Mouse (Mus musculus) neural tube, embryonic 12.5 days (tissue): Measurements from ENCODE around the gene Pi4ka. TPM values are rescaled to one million over a fixed set of nuclear protein-coding genes. Genes with fewer than 3 reads are reported as not detected.

ENCODE experiments used
- ATAC-seq: fragments of 200-750 bp; cut with Nextera tagmentation; 2 replicates; pipeline ENCODE4 v1.8.0; 2017; ENCODE audit warnings: low read depth, mild to moderate bottlenecking, moderate TSS enrichment, moderate library complexity; ENCODE audit not compliant: low FRiP score
- H3K27ac ChIP-seq: fragments of 300-500 bp; sonication (generic); 2 replicates; pipeline ENCODE4 v1.5.1; 2016
- H3K27me3 ChIP-seq: fragments of 300-500 bp; sonication (generic); replicated peaks from 2 replicates; pipeline ENCODE4 v1.6.1; 2016; ENCODE audit warnings: mild to moderate bottlenecking
- H3K36me3 ChIP-seq: fragments of 300-500 bp; sonication (generic); 2 replicates; pipeline ENCODE4 v1.6.1; 2016; ENCODE audit warnings: mild to moderate bottlenecking
- H3K4me1 ChIP-seq: fragments of 300-500 bp; sonication (generic); 2 replicates; pipeline ENCODE4 v1.6.1; 2016
- H3K4me2 ChIP-seq: fragments of 300-500 bp; sonication (generic); replicated peaks from 2 replicates; pipeline ENCODE4 v1.6.1; 2016; ENCODE audit warnings: mild to moderate bottlenecking
- H3K4me3 ChIP-seq: fragments of 300-500 bp; sonication (generic); 2 replicates; pipeline ENCODE4 v1.5.1; 2016
- H3K9ac ChIP-seq: fragments of 300-500 bp; sonication (generic); 2 replicates; pipeline ENCODE4 v1.6.1; 2016; ENCODE audit warnings: mild to moderate bottlenecking
- H3K9me3 ChIP-seq: fragments of 300-500 bp; sonication (generic); 2 replicates; pipeline ENCODE4 v1.6.1; 2016; ENCODE audit warnings: mild to moderate bottlenecking
- WGBS: fragments of 180-500 bp; shearing (Covaris S2); methylation state at CpG from one replicate; pipeline ENCODE4 v1.1.7; 2016; 5-methylcytosine and 5-hydroxymethylcytosine counted together
- polyA plus RNA-seq: library from polyadenylated mRNA; unstranded; fragments of >200 nt; fragmentation: Nextera tagmentation; extraction: Ambion mirVana; gene quantifications from 2 replicates; pipeline ENCODE4 v1.2.1, GENCODE M21; 2016

The Pi4ka gene
- polyA plus RNA-seq, 1 experiment from 2014 or later, result 61.8 TPM

DNA sequence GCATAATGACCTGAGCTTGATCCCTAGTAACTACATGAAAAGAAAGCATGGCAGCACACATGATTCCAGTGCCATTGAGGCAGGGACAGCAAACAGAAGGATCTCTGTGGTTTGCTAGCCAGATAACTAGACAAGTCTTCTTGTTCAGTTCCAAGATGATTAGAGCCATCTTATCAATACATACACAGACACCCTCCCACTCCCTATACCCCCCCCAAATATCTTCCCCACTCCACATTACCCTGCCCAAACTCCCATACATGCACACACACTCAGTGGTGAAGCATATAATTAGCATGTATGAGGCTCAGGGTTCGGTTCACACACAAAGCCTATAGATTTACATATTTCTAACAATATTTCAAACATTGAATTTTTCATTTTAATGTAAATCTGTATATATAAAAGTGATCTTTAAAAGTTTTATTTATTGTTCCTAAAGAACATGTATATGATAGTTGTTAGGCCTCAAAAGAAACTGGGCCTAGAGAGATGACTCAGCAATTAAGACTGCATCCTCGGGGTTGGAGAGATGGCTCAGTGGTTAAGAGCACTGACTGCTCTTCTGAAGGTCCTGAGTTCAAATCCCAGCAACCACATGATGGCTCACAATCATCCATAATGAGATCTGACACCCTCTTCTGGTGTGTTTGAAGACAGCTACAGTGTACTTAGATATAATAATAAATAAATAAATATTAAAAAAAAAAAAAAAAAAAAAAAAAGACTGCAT, 22.4 kb downstream of the Pi4ka start:
- Histone ChIP-seq H3K4me1 (no peaks in the 10 kb centered on the region), H3K9ac (no peak overlapping the region), H3K4me2 (no peak overlapping the region), H3K27ac (no peak overlapping the region), H3K36me3 (peaks cover 25% of the 10 kb centered on the region), H3K27me3 (no peaks in the 10 kb centered on the region), H3K4me3 (no peak overlapping the region), H3K9me3 (no peaks in the 10 kb centered on the region)
- no peak for ATAC-seq
- WGBS, result 84% methylated on average over 2 of the region's 2 CpGs

DNA sequence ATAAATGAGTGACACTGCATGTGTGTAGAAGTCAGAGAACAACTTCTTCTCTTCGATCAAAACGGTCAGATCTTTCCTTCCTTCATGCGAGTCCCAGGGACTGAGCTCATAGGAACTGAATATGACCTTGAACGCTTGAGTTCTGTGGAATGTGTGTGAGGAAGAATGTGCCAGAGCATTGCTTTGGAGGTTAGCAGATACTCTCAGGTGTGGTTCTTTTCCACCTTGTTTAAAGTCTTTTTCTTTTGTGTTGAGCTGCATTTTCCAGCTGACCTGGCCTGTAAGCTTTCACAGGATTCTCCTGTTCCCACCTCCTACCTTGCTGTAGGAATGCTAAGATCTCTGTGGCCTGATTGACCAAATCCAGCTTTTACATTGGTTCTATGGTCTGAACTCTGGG, 23.8 kb downstream of the Pi4ka start:
- Histone ChIP-seq H3K27me3 (no peaks in the 10 kb centered on the region), H3K9ac (no peak overlapping the region), H3K4me3 (no peak overlapping the region), H3K4me2 (no peak overlapping the region), H3K36me3 (peaks cover 25% of the 10 kb centered on the region), H3K27ac (no peak overlapping the region), H3K9me3 (no peaks in the 10 kb centered on the region), H3K4me1 (no peaks in the 10 kb centered on the region)
- WGBS, result 98% methylated on average over 4 of the region's 4 CpGs
- ATAC-seq, result no peak

DNA sequence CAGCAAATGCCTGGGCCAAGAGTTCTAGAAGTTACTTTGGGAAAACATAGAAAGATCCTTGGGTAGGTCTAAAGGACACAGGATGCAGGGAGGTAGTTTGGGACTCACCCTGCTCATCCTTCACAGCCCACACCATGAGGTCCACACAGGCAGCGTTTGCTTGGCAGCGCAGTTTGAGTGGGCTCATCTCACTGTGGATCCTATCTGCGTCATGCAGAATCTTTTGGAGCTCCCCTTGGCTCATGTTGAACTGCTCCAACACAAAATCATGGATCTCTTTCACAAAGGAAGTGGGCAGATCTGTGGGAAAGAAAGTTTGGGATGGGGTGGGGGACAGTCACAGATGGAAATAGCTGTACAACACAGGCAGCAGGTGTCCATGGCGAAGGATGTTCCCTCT, 47.3 kb downstream of the Pi4ka start:
- Histone ChIP-seq H3K27ac (no peak overlapping the region), H3K36me3 (peaks cover 63% of the 10 kb centered on the region), H3K4me2 (no peak overlapping the region), H3K9me3 (no peaks in the 10 kb centered on the region), H3K4me3 (no peak overlapping the region), H3K9ac (no peak overlapping the region), H3K27me3 (no peaks in the 10 kb centered on the region), H3K4me1 (no peaks in the 10 kb centered on the region)
- WGBS, result 91% methylated on average over 4 of the region's 4 CpGs
- ATAC-seq, result no peak

DNA sequence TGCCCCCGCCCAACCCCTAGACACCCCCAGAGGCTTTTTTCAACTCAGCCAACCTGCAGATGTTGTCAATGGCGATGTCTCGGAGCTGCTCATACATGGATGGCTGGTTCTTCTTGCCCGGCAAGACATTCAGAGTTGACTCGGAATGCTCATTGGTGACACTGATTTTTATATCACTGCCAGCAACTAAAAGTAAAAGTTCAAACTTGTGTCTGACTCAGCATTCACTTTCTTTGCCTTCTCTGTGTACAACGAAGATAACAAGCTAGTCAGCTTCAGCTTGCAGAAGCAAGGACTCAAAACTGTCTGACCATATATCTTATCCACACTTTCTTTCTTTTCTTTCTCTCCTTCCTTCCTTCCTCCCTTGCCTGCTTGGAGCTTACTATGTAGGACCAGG, 50.1 kb downstream of the Pi4ka start:
- no peak overlapping the region for H3K4me2 ChIP-seq
- peaks cover 69% of the 10 kb centered on the region for H3K36me3 ChIP-seq
- no peaks in the 10 kb centered on the region for H3K4me1 ChIP-seq
- no peaks in the 10 kb centered on the region for H3K9me3 ChIP-seq
- no peak overlapping the region for H3K27ac ChIP-seq
- 90% methylated on average over 6 of the region's 6 CpGs for WGBS
- H3K4me3 ChIP-seq, result no peak overlapping the region
- no peak for ATAC-seq
- H3K9ac ChIP-seq, result no peak overlapping the region
- H3K27me3 ChIP-seq, result no peaks in the 10 kb centered on the region

DNA sequence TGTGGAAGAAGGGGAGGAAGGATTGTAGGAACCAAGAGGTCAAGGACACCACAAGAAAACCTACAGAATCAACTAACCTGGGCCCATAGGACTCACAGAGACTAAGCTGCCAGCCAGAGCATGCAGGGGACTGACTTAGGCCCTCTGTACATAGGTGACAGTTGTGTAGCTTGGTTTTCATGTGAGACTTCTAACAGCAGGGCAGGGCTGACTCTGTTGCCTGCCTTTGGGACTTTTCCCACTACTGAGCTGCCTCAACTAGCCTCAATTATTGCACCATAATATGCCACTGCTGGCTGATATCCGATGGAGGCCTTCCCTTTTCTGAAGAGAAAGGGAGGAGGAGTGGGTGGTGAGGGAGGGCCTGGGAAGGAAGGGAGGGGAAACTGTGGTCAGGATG, 59.3 kb downstream of the Pi4ka start:
- H3K27ac ChIP-seq, result no peak overlapping the region
- no peak overlapping the region for H3K4me2 ChIP-seq
- no peaks in the 10 kb centered on the region for H3K9me3 ChIP-seq
- H3K9ac ChIP-seq, result no peak overlapping the region
- H3K27me3 ChIP-seq, result no peaks in the 10 kb centered on the region
- H3K36me3 ChIP-seq, result peaks cover 52% of the 10 kb centered on the region
- no peaks in the 10 kb centered on the region for H3K4me1 ChIP-seq
- H3K4me3 ChIP-seq, result no peak overlapping the region
- WGBS, result 80% methylated on average over 1 of the region's 1 CpGs
- ATAC-seq, result no peak

DNA sequence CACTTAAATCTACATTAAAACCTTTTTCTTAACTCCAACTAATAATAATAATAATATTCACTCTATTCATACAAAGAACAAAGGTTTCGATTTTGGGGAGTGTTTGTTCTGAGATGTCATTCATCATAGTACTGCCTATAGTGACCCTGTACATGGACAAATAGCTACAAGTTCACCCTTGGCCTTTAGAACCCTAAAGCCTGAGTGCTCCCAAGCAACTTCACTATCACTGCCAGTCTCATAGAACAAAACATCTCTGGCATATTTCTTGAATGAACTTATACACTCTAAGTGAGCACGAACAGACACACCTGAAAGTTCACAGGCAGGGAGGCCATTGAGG, 60.3 kb downstream of the Pi4ka start:
- no peaks in the 10 kb centered on the region for H3K9me3 ChIP-seq
- ATAC-seq, result no peak
- H3K4me2 ChIP-seq, result no peak overlapping the region
- 89% methylated on average over 2 of the region's 2 CpGs for WGBS
- peaks cover 42% of the 10 kb centered on the region for H3K36me3 ChIP-seq
- H3K27me3 ChIP-seq, result no peaks in the 10 kb centered on the region
- H3K4me3 ChIP-seq, result no peak overlapping the region
- no peak overlapping the region for H3K9ac ChIP-seq
- no peak overlapping the region for H3K27ac ChIP-seq
- no peaks in the 10 kb centered on the region for H3K4me1 ChIP-seq

DNA sequence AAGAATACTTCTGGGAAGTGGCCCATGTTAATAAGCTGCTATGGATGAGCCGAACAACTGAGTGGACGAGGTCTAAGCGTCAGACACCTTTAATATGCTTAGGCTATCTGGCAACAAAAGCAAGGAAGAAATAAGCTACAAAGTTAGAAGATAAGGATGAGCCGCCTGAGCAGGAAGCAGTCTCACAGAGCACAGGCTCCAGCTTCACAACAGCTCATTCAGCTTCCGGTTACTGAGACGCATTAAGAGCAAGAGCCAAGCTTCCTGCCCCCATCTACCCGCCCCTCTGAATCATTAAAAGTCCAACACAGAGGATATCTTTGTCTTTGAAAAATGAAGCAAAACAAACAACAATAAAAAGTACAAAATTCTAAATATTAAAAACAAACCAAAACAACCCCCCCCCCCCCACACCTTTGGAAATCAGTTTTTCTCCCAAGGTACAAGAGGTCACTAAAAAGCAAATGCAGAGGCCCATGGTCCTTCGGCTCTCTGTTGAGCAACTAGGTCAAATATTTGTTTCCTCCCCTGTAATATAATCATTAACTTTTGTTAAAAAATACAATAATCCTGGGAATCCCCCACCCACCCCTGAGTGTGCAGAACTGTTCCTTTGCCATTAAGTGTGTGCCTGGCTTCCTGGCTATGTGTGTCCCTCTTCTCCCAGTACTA, 60.8 kb downstream of the Pi4ka start:
- no peak for ATAC-seq
- peaks cover 37% of the 10 kb centered on the region for H3K36me3 ChIP-seq
- no peaks in the 10 kb centered on the region for H3K4me1 ChIP-seq
- no peaks in the 10 kb centered on the region for H3K27me3 ChIP-seq
- H3K4me3 ChIP-seq, result no peak overlapping the region
- H3K27ac ChIP-seq, result no peak overlapping the region
- no peak overlapping the region for H3K9ac ChIP-seq
- no peaks in the 10 kb centered on the region for H3K9me3 ChIP-seq
- 88% methylated on average over 8 of the region's 8 CpGs for WGBS
- H3K4me2 ChIP-seq, result no peak overlapping the region

DNA sequence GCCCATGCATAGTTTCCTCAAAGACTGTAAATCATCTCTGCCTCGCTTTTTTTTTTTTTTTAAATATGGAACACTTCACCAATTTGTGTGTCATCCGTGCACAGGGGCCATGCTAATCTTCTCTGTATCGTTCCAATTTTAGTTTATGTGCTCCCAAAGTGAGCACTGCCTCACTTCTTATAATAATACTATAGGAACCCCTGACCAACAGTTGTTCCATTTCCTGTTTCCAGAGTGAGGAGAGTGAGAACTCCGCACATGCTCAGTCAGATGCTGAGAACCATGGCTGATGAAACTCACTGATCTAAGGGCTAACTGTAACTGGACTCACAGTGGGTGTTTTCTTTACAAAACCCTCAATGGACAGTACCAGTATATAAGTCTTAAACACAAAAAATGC, 64.3 kb downstream of the Pi4ka start:
- H3K36me3 ChIP-seq, result peaks cover 28% of the 10 kb centered on the region
- ATAC-seq, result no peak
- H3K4me2 ChIP-seq, result no peak overlapping the region
- no peaks in the 10 kb centered on the region for H3K9me3 ChIP-seq
- 93% methylated on average over 4 of the region's 4 CpGs for WGBS
- no peaks in the 10 kb centered on the region for H3K4me1 ChIP-seq
- H3K27me3 ChIP-seq, result no peaks in the 10 kb centered on the region
- no peak overlapping the region for H3K9ac ChIP-seq
- H3K27ac ChIP-seq, result no peak overlapping the region
- H3K4me3 ChIP-seq, result no peak overlapping the region

DNA sequence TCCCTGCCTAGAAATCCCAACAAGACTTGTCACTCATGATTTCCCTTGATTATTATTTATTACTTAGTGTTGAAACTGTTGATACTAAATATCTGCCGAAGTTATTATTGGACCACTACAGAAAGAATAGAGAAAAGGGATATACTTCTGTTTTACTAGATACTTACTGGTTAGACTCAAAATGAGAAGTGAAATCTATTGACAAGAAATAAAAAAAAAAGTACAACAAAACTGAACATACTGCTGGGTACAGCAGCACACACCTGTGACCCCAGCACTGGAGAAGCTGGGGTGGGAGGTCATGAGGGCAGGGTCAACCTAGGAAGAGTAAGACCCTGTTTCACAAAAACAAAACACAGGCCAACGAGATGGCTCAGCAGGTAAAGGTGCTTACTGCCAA, 65.4 kb downstream of the Pi4ka start:
- Histone ChIP-seq H3K9me3 (no peaks in the 10 kb centered on the region), H3K27me3 (no peaks in the 10 kb centered on the region), H3K36me3 (peaks cover 37% of the 10 kb centered on the region), H3K9ac (no peak overlapping the region), H3K4me3 (no peak overlapping the region), H3K4me1 (no peaks in the 10 kb centered on the region), H3K4me2 (no peak overlapping the region), H3K27ac (no peak overlapping the region)
- ATAC-seq, result no peak
- WGBS, result 85% methylated on average over 2 of the region's 2 CpGs

DNA sequence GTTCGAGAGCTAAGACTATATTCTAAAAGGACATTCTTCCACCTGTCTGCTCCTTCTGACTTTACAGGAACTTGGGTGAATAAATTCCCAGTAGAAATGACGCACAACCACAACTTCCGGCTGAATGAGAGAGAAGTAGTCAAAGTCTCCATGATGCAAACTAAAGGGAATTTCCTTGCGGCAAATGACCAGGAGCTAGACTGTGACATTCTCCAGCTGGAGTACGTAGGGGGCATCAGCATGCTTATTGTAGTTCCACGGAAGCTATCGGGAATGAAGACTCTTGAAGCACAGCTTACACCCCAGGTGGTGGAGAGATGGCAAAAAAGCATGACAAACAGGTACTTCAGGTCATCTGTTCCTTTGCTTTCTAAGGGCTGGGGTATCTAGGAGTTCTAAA, 66.4 kb downstream of the Pi4ka start:
- no peak overlapping the region for H3K4me2 ChIP-seq
- no peaks in the 10 kb centered on the region for H3K27me3 ChIP-seq
- H3K9me3 ChIP-seq, result no peaks in the 10 kb centered on the region
- no peak overlapping the region for H3K4me3 ChIP-seq
- H3K36me3 ChIP-seq, result peaks cover 34% of the 10 kb centered on the region
- H3K9ac ChIP-seq, result no peak overlapping the region
- 91% methylated on average over 7 of the region's 7 CpGs for WGBS
- no peak overlapping the region for H3K27ac ChIP-seq
- ATAC-seq, result no peak
- no peaks in the 10 kb centered on the region for H3K4me1 ChIP-seq

DNA sequence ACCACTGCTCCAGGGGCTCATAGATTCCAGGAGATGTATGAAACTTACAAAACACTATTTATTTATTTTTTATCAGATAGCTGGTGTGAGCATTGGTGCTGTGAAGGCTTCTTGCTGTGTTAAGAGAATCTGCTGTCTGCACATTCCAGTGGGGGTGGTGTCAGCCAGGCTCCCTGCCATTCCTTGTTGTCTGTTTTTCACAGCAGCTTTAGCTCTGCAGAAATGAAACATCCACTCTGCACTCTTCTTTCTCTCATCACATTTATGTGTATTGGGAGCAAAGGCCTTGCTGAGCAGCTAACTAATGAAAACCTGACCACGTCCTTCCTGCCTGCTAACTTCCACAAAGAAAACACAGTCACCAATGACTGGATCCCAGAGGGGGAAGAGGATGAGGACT, 70.0 kb downstream of the Pi4ka start:
- no peak for ATAC-seq
- H3K4me3 ChIP-seq, result no peak overlapping the region
- peaks cover 23% of the 10 kb centered on the region for H3K36me3 ChIP-seq
- no peaks in the 10 kb centered on the region for H3K9me3 ChIP-seq
- H3K4me1 ChIP-seq, result no peaks in the 10 kb centered on the region
- no peak overlapping the region for H3K27ac ChIP-seq
- no peak overlapping the region for H3K9ac ChIP-seq
- 85% methylated on average over 1 of the region's 1 CpGs for WGBS
- no peaks in the 10 kb centered on the region for H3K27me3 ChIP-seq
- H3K4me2 ChIP-seq, result no peak overlapping the region

DNA sequence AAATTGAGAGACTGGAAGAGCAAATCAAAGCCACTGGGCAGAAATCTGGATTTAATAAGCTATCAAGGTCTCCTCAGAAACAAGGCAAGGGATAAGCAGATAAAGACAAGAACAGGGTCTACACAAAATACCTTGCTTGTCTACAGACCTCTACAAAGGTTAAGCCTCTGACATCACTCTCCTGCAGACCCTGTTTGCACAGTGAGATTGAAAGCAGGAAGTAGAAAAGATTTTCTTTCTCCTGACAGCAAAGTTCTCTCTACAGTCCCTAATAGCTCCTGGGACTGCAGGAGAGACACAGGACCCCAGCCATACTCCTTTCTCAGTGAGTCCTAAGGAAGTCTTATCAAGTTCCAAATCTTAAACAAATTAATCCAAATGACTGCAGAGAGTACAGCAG, 71.5 kb downstream of the Pi4ka start:
- Histone ChIP-seq H3K36me3 (peaks cover 17% of the 10 kb centered on the region), H3K27ac (no peak overlapping the region), H3K9me3 (no peaks in the 10 kb centered on the region), H3K4me2 (no peak overlapping the region), H3K4me1 (no peaks in the 10 kb centered on the region), H3K9ac (no peak overlapping the region), H3K4me3 (no peak overlapping the region), H3K27me3 (no peaks in the 10 kb centered on the region)
- ATAC-seq, result no peak

DNA sequence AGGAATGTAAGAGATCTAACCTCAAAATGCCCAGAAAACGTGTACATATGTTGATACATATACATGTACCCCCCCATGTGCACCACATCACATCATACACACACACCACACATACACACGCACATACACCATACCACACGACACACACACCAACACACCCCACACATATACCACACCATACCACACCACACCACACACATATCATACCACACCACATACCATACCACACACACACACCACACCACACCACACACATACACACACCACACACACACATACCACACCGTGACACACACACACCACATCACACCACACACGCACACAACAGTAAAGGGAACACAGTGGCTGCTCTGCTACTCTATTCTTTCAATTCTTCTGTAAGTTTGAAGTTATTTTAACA, 74.3 kb downstream of the Pi4ka start:
- H3K27ac ChIP-seq, result no peak overlapping the region
- WGBS, result 88% methylated on average over 5 of the region's 5 CpGs
- no peak overlapping the region for H3K4me2 ChIP-seq
- no peaks in the 10 kb centered on the region for H3K4me1 ChIP-seq
- no peak overlapping the region for H3K9ac ChIP-seq
- H3K36me3 ChIP-seq, result peaks cover 11% of the 10 kb centered on the region
- ATAC-seq, result no peak
- no peaks in the 10 kb centered on the region for H3K9me3 ChIP-seq
- no peak overlapping the region for H3K4me3 ChIP-seq
- no peaks in the 10 kb centered on the region for H3K27me3 ChIP-seq
